In genomic region chr9:108262494-108263049, GRCm38 (mm10) we compare ENCODE assay signal across 8 mouse cellular contexts. TPM values are rescaled to one million over a fixed set of nuclear protein-coding genes. Genes with fewer than 3 reads are reported as not detected.
DNase-seq lines count a peak whose midpoint lies in the region; ATAC-seq and TF ChIP-seq lines count a peak whose summit lies in the region.

No protein-coding gene starts in this region.

- H3K4me3 ChIP-seq in kidney, embryonic 16.5 days (ENCODE audit: low read length): peak overlapping the region; percentile 91
- H3K4me3 ChIP-seq in embryonic fibroblast, embryonic 13.5 days (ENCODE audit: insufficient read depth, low read length): peak overlapping the region; percentile 97
- H3K4me3 ChIP-seq in hindbrain, embryonic 15.5 days: peak overlapping the region; percentile 80
- peak overlapping the region; percentile 93 for H3K4me3 ChIP-seq in midbrain, embryonic 10.5 days

- peaks cover 33% of the 10 kb centered on the region for H3K4me1 ChIP-seq in kidney, embryonic 16.5 days (ENCODE audit: insufficient read depth, low read length)
- peaks cover 13% of the 10 kb centered on the region for H3K4me1 ChIP-seq in embryonic fibroblast, embryonic 13.5 days (ENCODE audit: control insufficient read depth, insufficient read depth, low read length)
- H3K4me1 ChIP-seq in hindbrain, embryonic 15.5 days (replicated peaks): peaks cover 27% of the 10 kb centered on the region
- peaks cover 40% of the 10 kb centered on the region for H3K4me1 ChIP-seq in midbrain, embryonic 10.5 days

- no peaks in the 10 kb centered on the region for H3K27me3 ChIP-seq in kidney, embryonic 16.5 days (ENCODE audit: insufficient read depth, low read length)
- no peaks in the 10 kb centered on the region for H3K27me3 ChIP-seq in hindbrain, embryonic 15.5 days
- no peaks in the 10 kb centered on the region for H3K27me3 ChIP-seq in midbrain, embryonic 10.5 days (ENCODE audit: low read depth, poor library complexity, severe bottlenecking)

- H3K9me3 ChIP-seq in kidney, embryonic 16.5 days (ENCODE audit: low read length): no peaks in the 10 kb centered on the region
- H3K9me3 ChIP-seq in hindbrain, embryonic 15.5 days: no peaks in the 10 kb centered on the region
- no peaks in the 10 kb centered on the region for H3K9me3 ChIP-seq in midbrain, embryonic 10.5 days (replicated peaks)

- ATAC-seq in kidney, embryonic 16.5 days (ENCODE audit: low FRiP score, low TSS enrichment): no peak
- ATAC-seq in hindbrain, embryonic 15.5 days (ENCODE audit: low FRiP score, low read depth): no peak

- 31% methylated on average over 11 of the region's 11 CpGs for WGBS in kidney, embryonic 16.5 days
- WGBS in hindbrain, embryonic 15.5 days: 43% methylated on average over 11 of the region's 11 CpGs
- 52% methylated on average over 11 of the region's 11 CpGs for WGBS in midbrain, embryonic 10.5 days

- H3K4me2 ChIP-seq in kidney, embryonic 16.5 days (replicated peaks; ENCODE audit: low read depth, low read length): peak overlapping the region; percentile 66
- H3K4me2 ChIP-seq in hindbrain, embryonic 15.5 days: peak overlapping the region; percentile 70

- H3K9ac ChIP-seq in kidney, embryonic 16.5 days (replicated peaks; ENCODE audit: low read length): peak overlapping the region; percentile 93
- H3K9ac ChIP-seq in hindbrain, embryonic 15.5 days: peak overlapping the region; percentile 84

- no peak for TF ChIP-seq CTCF in embryonic fibroblast, embryonic 13.5 days (IDR thresholded peaks at IDR 0.05; ENCODE audit: borderline replicate concordance, insufficient read depth, low read length)

- H3K27ac ChIP-seq in kidney, embryonic 16.5 days (ENCODE audit: low read length): peak overlapping the region; percentile 94
- peak overlapping the region; percentile 73 for H3K27ac ChIP-seq in embryonic fibroblast, embryonic 13.5 days (ENCODE audit: insufficient read depth, low read length)
- peak overlapping the region; percentile 93 for H3K27ac ChIP-seq in hindbrain, embryonic 15.5 days (replicated peaks)
- H3K27ac ChIP-seq in midbrain, embryonic 10.5 days (replicated peaks): peak overlapping the region; percentile 97

- no peak for DNase-seq in kidney, postnatal 14 days
- no peak for DNase-seq in midbrain, embryonic 10.5 days (ENCODE audit: low spot score)
- no peak for DNase-seq in thymus, postnatal 4 days
- DNase-seq in right cerebral cortex, adult 18-20 months: no peak
- DNase-seq in Muller cell, postnatal 12 days (ENCODE audit: inconsistent ontology term): no peak

- H3K36me3 ChIP-seq in kidney, embryonic 16.5 days (ENCODE audit: insufficient read depth, low read length): no peaks in the 10 kb centered on the region
- H3K36me3 ChIP-seq in hindbrain, embryonic 15.5 days: no peaks in the 10 kb centered on the region
- peaks cover 11% of the 10 kb centered on the region; the same call in 1 of the 2 replicates for H3K36me3 ChIP-seq in midbrain, embryonic 10.5 days

- no peak; the same call in 1 of the 2 replicates for TF ChIP-seq POLR2A in embryonic fibroblast, embryonic 13.5 days (IDR thresholded peaks at IDR 0.05; ENCODE audit: low read depth, low read length)

RNA-seq across cellular contexts. Expression of gene Dag1, which starts 1.2 kb away (rescaled TPM):
- 163 and 182 TPM in 2 replicates for polyA plus RNA-seq in kidney, embryonic 16.5 days (2015; fragmentation: Nextera tagmentation; extraction: Ambion mirVana)
- polyA plus RNA-seq in embryonic fibroblast, embryonic 13.5 days (2011; ENCODE audit: insufficient read length, low read depth, missing spikeins): 102 and 109 TPM in 2 replicates
- 73.8 and 86.0 TPM in 2 replicates for polyA plus RNA-seq in hindbrain, embryonic 15.5 days (2015; fragmentation: Nextera tagmentation; extraction: Ambion mirVana)
- polyA plus RNA-seq in midbrain, embryonic 10.5 days (2016; fragmentation: Nextera tagmentation; extraction: Ambion mirVana): 71.1 and 77.0 TPM in 2 replicates

RNA-seq across cellular contexts. Expression of gene Nicn1, which starts 27.7 kb away (rescaled TPM):
- 37.2 and 45.5 TPM in 2 replicates for polyA plus RNA-seq in kidney, embryonic 16.5 days (2015; fragmentation: Nextera tagmentation; extraction: Ambion mirVana)
- polyA plus RNA-seq in embryonic fibroblast, embryonic 13.5 days (2011; ENCODE audit: insufficient read length, low read depth, missing spikeins): 36.5 and 49.6 TPM in 2 replicates
- polyA plus RNA-seq in hindbrain, embryonic 15.5 days (2015; fragmentation: Nextera tagmentation; extraction: Ambion mirVana): 130 and 134 TPM in 2 replicates
- polyA plus RNA-seq in midbrain, embryonic 10.5 days (2016; fragmentation: Nextera tagmentation; extraction: Ambion mirVana): 44.4 and 57.3 TPM in 2 replicates

RNA-seq across cellular contexts. Expression of gene Amt, which starts 34.1 kb away (rescaled TPM):
- 40.8 and 43.7 TPM in 2 replicates for polyA plus RNA-seq in kidney, embryonic 16.5 days (2015; fragmentation: Nextera tagmentation; extraction: Ambion mirVana)
- 2.6 and 3.7 TPM in 2 replicates for polyA plus RNA-seq in embryonic fibroblast, embryonic 13.5 days (2011; ENCODE audit: insufficient read length, low read depth, missing spikeins)
- 27.0 and 28.3 TPM in 2 replicates for polyA plus RNA-seq in hindbrain, embryonic 15.5 days (2015; fragmentation: Nextera tagmentation; extraction: Ambion mirVana)
- polyA plus RNA-seq in midbrain, embryonic 10.5 days (2016; fragmentation: Nextera tagmentation; extraction: Ambion mirVana): 37.9 and 39.2 TPM in 2 replicates

RNA-seq across cellular contexts. Expression of gene Rhoa, which starts 43.4 kb away (rescaled TPM):
- polyA plus RNA-seq in kidney, embryonic 16.5 days (2015; fragmentation: Nextera tagmentation; extraction: Ambion mirVana): 495 and 508 TPM in 2 replicates
- polyA plus RNA-seq in embryonic fibroblast, embryonic 13.5 days (2011; ENCODE audit: insufficient read length, low read depth, missing spikeins): 575 and 590 TPM in 2 replicates
- polyA plus RNA-seq in hindbrain, embryonic 15.5 days (2015; fragmentation: Nextera tagmentation; extraction: Ambion mirVana): 275 and 287 TPM in 2 replicates
- 272 and 276 TPM in 2 replicates for polyA plus RNA-seq in midbrain, embryonic 10.5 days (2016; fragmentation: Nextera tagmentation; extraction: Ambion mirVana)

RNA-seq across cellular contexts. Expression of gene Tcta, which starts 43.4 kb away (rescaled TPM):
- polyA plus RNA-seq in kidney, embryonic 16.5 days (2015; fragmentation: Nextera tagmentation; extraction: Ambion mirVana): 34.9 and 38.9 TPM in 2 replicates
- 22.9 and 24.5 TPM in 2 replicates for polyA plus RNA-seq in embryonic fibroblast, embryonic 13.5 days (2011; ENCODE audit: insufficient read length, low read depth, missing spikeins)
- 52.7 and 53.0 TPM in 2 replicates for polyA plus RNA-seq in hindbrain, embryonic 15.5 days (2015; fragmentation: Nextera tagmentation; extraction: Ambion mirVana)
- 17.8 and 26.2 TPM in 2 replicates for polyA plus RNA-seq in midbrain, embryonic 10.5 days (2016; fragmentation: Nextera tagmentation; extraction: Ambion mirVana)
